In the genomic region with DNA sequence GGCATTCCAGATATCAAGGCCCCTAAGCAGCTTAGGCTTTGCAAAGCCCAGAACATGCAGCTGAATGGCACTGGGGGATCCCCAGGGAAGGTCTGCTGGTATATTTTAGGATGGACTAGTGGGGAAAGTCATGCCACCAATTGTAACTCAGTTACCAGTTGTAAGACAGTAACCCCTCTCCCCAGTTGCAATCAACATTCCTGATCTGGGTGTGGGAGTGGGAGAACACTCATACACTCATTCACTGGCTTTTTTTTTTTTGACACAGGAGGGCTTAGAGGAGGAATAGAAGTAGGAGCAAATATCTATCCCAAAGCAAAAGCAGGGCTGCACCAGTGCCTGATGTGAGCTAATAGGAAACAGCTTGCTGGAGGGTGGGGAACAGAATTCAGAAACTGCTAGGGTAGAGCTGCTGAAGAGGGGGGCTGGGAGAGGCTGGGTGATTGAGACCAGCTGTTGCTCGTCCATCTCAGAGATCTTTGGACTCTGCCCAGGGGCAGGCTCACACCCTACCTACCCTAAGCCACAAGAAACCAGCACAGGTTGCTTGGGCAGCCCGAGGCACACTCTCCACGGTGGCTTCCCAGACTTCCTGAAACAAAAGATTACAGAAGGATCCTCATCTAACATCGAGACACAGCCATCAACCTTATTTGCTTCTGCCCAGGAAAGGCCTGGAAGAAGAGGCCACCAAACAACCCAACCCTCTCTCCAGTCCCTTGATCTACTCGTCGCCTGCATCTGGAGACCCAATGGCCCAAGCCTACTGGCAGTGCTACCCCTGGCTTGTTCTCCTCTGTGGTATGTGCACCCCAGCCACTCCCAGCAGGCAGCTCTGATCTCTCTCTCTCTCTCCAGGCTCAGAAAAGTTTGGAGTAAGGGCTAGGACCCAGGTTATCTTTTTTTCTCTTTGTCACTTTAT, we compare ENCODE assay signal across 12 mouse cellular contexts. TPM values are rescaled to one million over a fixed set of nuclear protein-coding genes. Genes with fewer than 3 reads are reported as not detected.
DNase-seq lines count a peak whose midpoint lies in the region; ATAC-seq lines count a peak whose summit lies in the region.
"Had no signal": no experiment of that assay in that cellular context is flagged by ENCODE, and none has a peak within 500 bp of the region (broad histone marks: within the 10 kb centered on the region; RNA-seq: fewer than 3 reads in every experiment).

A gene (plus strand): TSS at position 332 of the 922 bp plus-strand sequence.

- WGBS in hindbrain, embryonic 11.5 days, result 59% methylated on average over 6 of the region's 6 CpGs
- WGBS in hindbrain, embryonic 14.5 days, result 76% methylated on average over 6 of the region's 6 CpGs
- WGBS in embryonic facial prominence, embryonic 12.5 days, result 31% methylated on average over 6 of the region's 6 CpGs
- WGBS in kidney, embryonic 15.5 days, result 49% methylated on average over 6 of the region's 6 CpGs
- 73% methylated on average over 6 of the region's 6 CpGs for WGBS in forebrain, embryonic 13.5 days

- H3K9ac ChIP-seq in hindbrain, embryonic 11.5 days (ENCODE audit: low read depth, low read length), result no peak within 1 kb of the TSS
- H3K9ac ChIP-seq in hindbrain, embryonic 14.5 days, result no peak within 1 kb of the TSS
- no peak within 1 kb of the TSS for H3K9ac ChIP-seq in embryonic facial prominence, embryonic 12.5 days
- no peak within 1 kb of the TSS for H3K9ac ChIP-seq in kidney, embryonic 15.5 days
- H3K9ac ChIP-seq in forebrain, embryonic 13.5 days, result no peak within 1 kb of the TSS
- H3K9ac ChIP-seq: liver, embryonic 12.5 days had no signal

- no peak within 1 kb of the TSS for H3K4me2 ChIP-seq in hindbrain, embryonic 11.5 days (replicated peaks; ENCODE audit: low read depth, low read length)
- H3K4me2 ChIP-seq in hindbrain, embryonic 14.5 days (replicated peaks), result no peak within 1 kb of the TSS
- peak within 1 kb of the TSS; percentile 9; the same call in 1 of the 2 replicates for H3K4me2 ChIP-seq in embryonic facial prominence, embryonic 12.5 days (replicated peaks)
- H3K4me2 ChIP-seq in kidney, embryonic 15.5 days, result no peak within 1 kb of the TSS
- H3K4me2 ChIP-seq in forebrain, embryonic 13.5 days, result no peak within 1 kb of the TSS
- H3K4me2 ChIP-seq: liver, embryonic 12.5 days had no signal

- no peaks in the 10 kb centered on the region for H3K36me3 ChIP-seq in hindbrain, embryonic 11.5 days (ENCODE audit: control insufficient read depth, insufficient read depth, low read length)
- no peaks in the 10 kb centered on the region for H3K36me3 ChIP-seq in hindbrain, embryonic 14.5 days (replicated peaks; ENCODE audit: control insufficient read depth, insufficient read depth)
- no peaks in the 10 kb centered on the region for H3K36me3 ChIP-seq in embryonic facial prominence, embryonic 12.5 days
- no peaks in the 10 kb centered on the region for H3K36me3 ChIP-seq in kidney, embryonic 15.5 days
- no peaks in the 10 kb centered on the region for H3K36me3 ChIP-seq in forebrain, embryonic 13.5 days (ENCODE audit: poor library complexity, severe bottlenecking)
- H3K36me3 ChIP-seq: liver, embryonic 12.5 days had no signal

- peak; percentile 1 for DNase-seq in hindbrain, embryonic 11.5 days (ENCODE audit: low spot score)
- no peak for DNase-seq in hindbrain, embryonic 14.5 days (ENCODE audit: low spot score)
- peak; percentile 37 for DNase-seq in skeletal muscle tissue, adult 2 months (ENCODE audit: low read depth, low spot score)
- no peak for DNase-seq in right cerebral cortex, adult 2 months (ENCODE audit: low spot score in 2 of 2)
- no peak for DNase-seq in adipocyte (ENCODE audit: low spot score)
- DNase-seq: adrenal gland, postnatal 10 days; cerebellum, adult 9-11 months; spleen, adult 18-20 months had no signal

- ATAC-seq in hindbrain, embryonic 11.5 days (ENCODE audit: low FRiP score), result no peak
- ATAC-seq in hindbrain, embryonic 14.5 days (ENCODE audit: low FRiP score), result no peak
- ATAC-seq in embryonic facial prominence, embryonic 12.5 days (ENCODE audit: insufficient number of reproducible peaks, insufficient read depth, low FRiP score, low TSS enrichment), result peak; percentile 83
- peak; percentile 58; the same call in 1 of the 2 replicates for ATAC-seq in kidney, embryonic 15.5 days (replicated peaks; ENCODE audit: low FRiP score)
- ATAC-seq in forebrain, embryonic 13.5 days, result no peak
- ATAC-seq: liver, embryonic 12.5 days had no signal

- no peaks in the 10 kb centered on the region for H3K27me3 ChIP-seq in hindbrain, embryonic 11.5 days (ENCODE audit: control insufficient read depth, insufficient read depth, low read length)
- H3K27me3 ChIP-seq in hindbrain, embryonic 14.5 days (ENCODE audit: control insufficient read depth, insufficient read depth, low read length), result no peaks in the 10 kb centered on the region
- no peaks in the 10 kb centered on the region for H3K27me3 ChIP-seq in embryonic facial prominence, embryonic 12.5 days
- peaks cover 8% of the 10 kb centered on the region; the same call in 1 of the 2 replicates for H3K27me3 ChIP-seq in kidney, embryonic 15.5 days
- no peaks in the 10 kb centered on the region for H3K27me3 ChIP-seq in forebrain, embryonic 13.5 days

- H3K4me1 ChIP-seq in hindbrain, embryonic 11.5 days (replicated peaks; ENCODE audit: control insufficient read depth, insufficient read depth, low read length), result no peaks in the 10 kb centered on the region
- H3K4me1 ChIP-seq in hindbrain, embryonic 14.5 days (replicated peaks; ENCODE audit: control insufficient read depth, insufficient read depth, low read length), result no peaks in the 10 kb centered on the region
- no peaks in the 10 kb centered on the region for H3K4me1 ChIP-seq in embryonic facial prominence, embryonic 12.5 days
- no peaks in the 10 kb centered on the region for H3K4me1 ChIP-seq in kidney, embryonic 15.5 days
- no peaks in the 10 kb centered on the region for H3K4me1 ChIP-seq in forebrain, embryonic 13.5 days
- H3K4me1 ChIP-seq: liver, embryonic 12.5 days had no signal

- no peaks in the 10 kb centered on the region for H3K9me3 ChIP-seq in hindbrain, embryonic 11.5 days (ENCODE audit: control insufficient read depth, low read length)
- H3K9me3 ChIP-seq in hindbrain, embryonic 14.5 days (ENCODE audit: control insufficient read depth, low read length), result no peaks in the 10 kb centered on the region
- H3K9me3 ChIP-seq in embryonic facial prominence, embryonic 12.5 days, result no peaks in the 10 kb centered on the region
- no peaks in the 10 kb centered on the region for H3K9me3 ChIP-seq in kidney, embryonic 15.5 days (replicated peaks)
- no peaks in the 10 kb centered on the region for H3K9me3 ChIP-seq in forebrain, embryonic 13.5 days (replicated peaks)
- H3K9me3 ChIP-seq: liver, embryonic 12.5 days had no signal

- no peak within 1 kb of the TSS for H3K27ac ChIP-seq in hindbrain, embryonic 11.5 days (ENCODE audit: low read depth, low read length)
- H3K27ac ChIP-seq in hindbrain, embryonic 14.5 days, result no peak within 1 kb of the TSS
- peak within 1 kb of the TSS; percentile 85 for H3K27ac ChIP-seq in embryonic facial prominence, embryonic 12.5 days
- H3K27ac ChIP-seq in kidney, embryonic 15.5 days, result peak within 1 kb of the TSS; percentile 45; the same call in 1 of the 2 replicates
- H3K27ac ChIP-seq in forebrain, embryonic 13.5 days, result no peak within 1 kb of the TSS
- H3K27ac ChIP-seq: liver, embryonic 12.5 days had no signal

- no peak within 1 kb of the TSS for H3K4me3 ChIP-seq in hindbrain, embryonic 11.5 days (ENCODE audit: low read depth, low read length)
- no peak within 1 kb of the TSS for H3K4me3 ChIP-seq in hindbrain, embryonic 14.5 days (replicated peaks; ENCODE audit: low read length)
- no peak within 1 kb of the TSS for H3K4me3 ChIP-seq in embryonic facial prominence, embryonic 12.5 days
- H3K4me3 ChIP-seq in kidney, embryonic 15.5 days (replicated peaks), result no peak within 1 kb of the TSS
- no peak within 1 kb of the TSS for H3K4me3 ChIP-seq in forebrain, embryonic 13.5 days
- H3K4me3 ChIP-seq: liver, embryonic 12.5 days had no signal

RNA-seq across cellular contexts. Expression of the gene that starts here (rescaled TPM):
- 2.2 and 2.5 TPM in 2 replicates for polyA plus RNA-seq in hindbrain, embryonic 11.5 days (2014; fragmentation: Nextera tagmentation; extraction: Ambion mirVana)
- polyA plus RNA-seq in hindbrain, embryonic 14.5 days (2014; fragmentation: Nextera tagmentation; extraction: Ambion mirVana), result 0.35 and 0.70 TPM in 2 replicates
- 3.6 and 3.8 TPM in 2 replicates for polyA plus RNA-seq in embryonic facial prominence, embryonic 12.5 days (2016; fragmentation: Nextera tagmentation; extraction: Ambion mirVana)
- 5.2 and 5.6 TPM in 2 replicates for polyA plus RNA-seq in kidney, embryonic 15.5 days (2015; fragmentation: Nextera tagmentation; extraction: Ambion mirVana)
- 0.57 and 0.64 TPM in 2 replicates for polyA plus RNA-seq in forebrain, embryonic 13.5 days (2015; fragmentation: Nextera tagmentation; extraction: Ambion mirVana)

Comparison
In these comparisons a context has a peak if more than half of its experiments do, and no peak if none do; other contexts are left out.
1. DNase-seq: peak in hindbrain, embryonic 11.5 days (single experiment) and skeletal muscle tissue, adult 2 months (single experiment); none in hindbrain, embryonic 14.5 days (single experiment), right cerebral cortex, adult 2 months (0 of 2) and adipocyte (single experiment).
2. ATAC-seq: peak in embryonic facial prominence, embryonic 12.5 days (single experiment) and kidney, embryonic 15.5 days (single experiment); none in hindbrain, embryonic 11.5 days (single experiment), hindbrain, embryonic 14.5 days (single experiment) and forebrain, embryonic 13.5 days (single experiment).
3. H3K27ac ChIP-seq: peak in embryonic facial prominence, embryonic 12.5 days (single experiment) and kidney, embryonic 15.5 days (single experiment); none in hindbrain, embryonic 11.5 days (single experiment), hindbrain, embryonic 14.5 days (single experiment) and forebrain, embryonic 13.5 days (single experiment).